Mouse (Mus musculus): ENCODE data around the gene Spns2.

DNA sequence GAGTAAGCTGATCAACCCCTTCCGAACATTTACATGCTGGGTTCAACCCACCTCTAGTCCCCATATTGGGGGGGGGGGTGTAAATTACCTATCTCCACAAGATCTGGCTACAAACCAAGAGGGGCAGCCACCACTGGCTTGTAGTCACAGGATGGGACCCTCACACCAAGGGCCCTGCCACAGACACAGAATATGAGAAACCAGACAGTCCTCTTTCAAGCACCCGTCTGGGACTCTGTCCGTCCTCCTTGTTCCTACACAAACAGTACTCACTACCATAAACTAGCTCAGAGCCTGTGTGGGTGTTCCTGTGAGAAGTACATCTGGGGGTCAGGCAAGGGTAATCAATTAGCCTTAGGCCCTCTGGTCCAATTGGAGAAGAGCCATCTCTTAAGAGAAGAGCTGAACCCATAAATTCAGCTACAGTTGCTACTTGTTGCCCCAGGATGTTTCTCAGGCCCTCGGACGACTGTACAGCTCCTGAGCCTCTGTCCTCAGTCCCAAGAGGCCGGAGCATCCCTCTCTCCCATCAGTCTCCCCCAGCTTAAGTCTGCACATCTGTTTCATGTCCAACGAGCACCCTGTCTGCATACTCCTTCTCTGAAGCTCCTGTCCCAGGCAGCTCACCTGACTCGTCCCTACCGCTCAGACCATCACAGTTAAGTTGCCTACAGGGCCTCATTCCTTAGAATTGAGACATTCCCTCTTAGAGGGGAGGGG, 81.1 kb downstream of the Spns2 start:
- no peak for TF ChIP-seq GATA1 (IDR thresholded peaks at IDR 0.05; ENCODE audit: borderline replicate concordance, low read length)
- no peak for TF ChIP-seq FLI1 (IDR thresholded peaks at IDR 0.05; ENCODE audit: low read length)
